Mouse (Mus musculus): ENCODE measurements around the gene Bcl2l12.

DNA sequence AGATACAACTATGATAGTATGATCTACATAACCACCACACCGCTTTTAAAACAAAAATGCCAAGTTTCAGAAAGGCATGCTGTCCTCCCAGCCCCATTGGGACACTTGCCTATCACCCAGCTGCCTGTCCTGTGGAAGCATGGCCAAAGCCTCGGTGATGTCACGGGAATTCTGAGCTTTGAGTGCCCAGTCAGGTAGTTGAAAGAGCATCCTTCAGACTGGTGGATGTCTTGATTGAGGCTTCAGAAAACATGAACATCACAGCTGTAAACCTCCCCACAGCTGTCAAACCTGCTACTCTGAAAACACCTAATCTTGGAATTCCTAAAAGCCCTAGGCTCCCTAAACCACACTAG, 15.6 kb upstream of the Bcl2l12 start:
- no peak for TF ChIP-seq CTCF (IDR thresholded peaks at IDR 0.05; ENCODE audit: control insufficient read depth, insufficient read depth, insufficient replicate concordance, low read depth, low read length)
- TF ChIP-seq POLR2A (IDR thresholded peaks at IDR 0.05; ENCODE audit: control insufficient read depth, low read depth, low read length) = no peak
